Mouse (Mus musculus) CH12.LX (cell line): ENCODE measurements around the gene Snupn. TPM values are rescaled to one million over a fixed set of nuclear protein-coding genes. Genes with fewer than 3 reads are reported as not detected.

Experiments used
- DNase-seq: peaks from one replicate; pipeline ENCODE4 v3.0.0-alpha.2; 2013; ENCODE audit errors: extremely low read depth
- H3K27ac ChIP-seq: 2 replicates; pipeline ENCODE4 v1.5.1; 2012; ENCODE audit warnings: low read depth, mild to moderate bottlenecking, control low read depth, moderate library complexity; ENCODE audit not compliant: insufficient read depth
- H3K27me3 ChIP-seq: replicated peaks from 2 replicates; pipeline ENCODE3; 2012; ENCODE audit warnings: inconsistent platforms
- H3K36me3 ChIP-seq, 2 experiments: replicated peaks in 1 of 2; 2 replicates each; pipeline versions ENCODE3 to v1.6.1; 2012; ENCODE audit warnings: inconsistent platforms in 1 of 2, low read length in 1 of 2, mild to moderate bottlenecking in 1 of 2, mixed read lengths in 1 of 2, moderate library complexity in 1 of 2; ENCODE audit not compliant: control insufficient read depth in 1 of 2, insufficient read depth in 1 of 2
- H3K4me1 ChIP-seq, 2 experiments: 2 replicates each; pipeline ENCODE4 v1.6.1; 2012; ENCODE audit warnings: inconsistent platforms in 1 of 2, moderate library complexity in 1 of 2; ENCODE audit not compliant: insufficient read depth in 2 of 2, control insufficient read depth in 1 of 2
- H3K4me2 ChIP-seq: 2 replicates; pipeline ENCODE4 v1.6.1; 2012; ENCODE audit warnings: low read depth, mild to moderate bottlenecking, control low read depth; ENCODE audit not compliant: poor library complexity, insufficient read depth, severe bottlenecking
- H3K4me3 ChIP-seq, 3 experiments: fragments of 150-350 bp in 1 of 3; sonication (generic) in 1 of 3; replicated peaks in 1 of 3; 2 replicates each; pipeline versions ENCODE3 to v1.5.1; 2011 to 2012; ENCODE audit warnings: low read depth in 2 of 3, low read length in 2 of 3, mild to moderate bottlenecking in 2 of 3, moderate library complexity in 2 of 3, control low read depth in 1 of 3, improper control_type of control experiment in 1 of 3, inconsistent platforms in 1 of 3, mixed read lengths in 1 of 3; ENCODE audit not compliant: poor library complexity in 1 of 3
- H3K79me2 ChIP-seq: replicated peaks from 2 replicates; pipeline ENCODE4 v1.6.1; 2012; ENCODE audit warnings: mild to moderate bottlenecking, moderate library complexity; ENCODE audit not compliant: control insufficient read depth, poor library complexity, insufficient read depth, severe bottlenecking; ENCODE audit errors: extremely low read depth
- H3K9ac ChIP-seq: 2 replicates; pipeline ENCODE4 v1.6.1; 2012; ENCODE audit warnings: low read depth, mild to moderate bottlenecking, control low read depth, moderate library complexity; ENCODE audit not compliant: insufficient read depth
- H3K9me3 ChIP-seq: replicated peaks from 2 replicates; pipeline ENCODE3; 2012; ENCODE audit warnings: low read length, inconsistent platforms, mixed read lengths
- CHD2 ChIP-seq: IDR thresholded peaks from 2 replicates; pipeline ENCODE4 v1.6.1; 2011; ENCODE audit warnings: low read length, improper control_type of control experiment
- CTCF ChIP-seq, 2 experiments: IDR thresholded peaks in 1 of 2; conservative IDR thresholded peaks in 1 of 2; 2 replicates each; pipeline ENCODE4 v1.5.1; 2011 to 2012; ENCODE audit warnings: low read depth in 2 of 2, low read length in 2 of 2, improper control_type of control experiment in 1 of 2, inconsistent platforms in 1 of 2, mild to moderate bottlenecking in 1 of 2, moderate library complexity in 1 of 2
- E2F4 ChIP-seq: IDR thresholded peaks from 2 replicates; pipeline ENCODE4 v1.6.1; 2011; ENCODE audit warnings: low read depth, low read length, improper control_type of control experiment; ENCODE audit not compliant: insufficient replicate concordance
- ELF1 ChIP-seq: IDR thresholded peaks from 2 replicates; pipeline ENCODE4 v1.6.1; 2014; ENCODE audit warnings: low read depth, mild to moderate bottlenecking, inconsistent platforms, low read length, improper control_type of control experiment
- EP300 ChIP-seq: IDR thresholded peaks from 2 replicates; pipeline ENCODE4 v1.6.1; 2011; ENCODE audit warnings: low read length, improper control_type of control experiment
- IRF4 ChIP-seq: IDR thresholded peaks from 2 replicates; pipeline ENCODE4 v1.6.1; 2014; ENCODE audit warnings: low read depth, mild to moderate bottlenecking, inconsistent platforms, low read length, improper control_type of control experiment
- JUN ChIP-seq: IDR thresholded peaks from 2 replicates; pipeline ENCODE4 v1.6.1; 2011; ENCODE audit warnings: low read depth, mild to moderate bottlenecking, low read length, improper control_type of control experiment, moderate library complexity; ENCODE audit not compliant: insufficient read depth
- JUND ChIP-seq: conservative IDR thresholded peaks from 2 replicates; pipeline ENCODE4 v1.6.1; 2011; ENCODE audit warnings: low read depth, low read length, improper control_type of control experiment
- KAT2A ChIP-seq: IDR thresholded peaks from 2 replicates; pipeline ENCODE4 v1.6.1; 2012; ENCODE audit warnings: low read length, improper control_type of control experiment, inconsistent platforms; ENCODE audit not compliant: insufficient replicate concordance
- MAFK ChIP-seq: IDR thresholded peaks from 2 replicates; pipeline ENCODE4 v1.6.1; 2011; ENCODE audit warnings: low read length, improper control_type of control experiment; ENCODE audit not compliant: insufficient replicate concordance
- MAX ChIP-seq: IDR thresholded peaks from 2 replicates; pipeline ENCODE4 v1.6.1; 2011; ENCODE audit warnings: low read length, improper control_type of control experiment
- MAZ ChIP-seq: IDR thresholded peaks from 2 replicates; pipeline ENCODE4 v1.6.1; 2012; ENCODE audit warnings: low read depth, mild to moderate bottlenecking, inconsistent platforms, low read length, improper control_type of control experiment, moderate library complexity
- POLR2AphosphoS2 ChIP-seq: IDR thresholded peaks from 2 replicates; pipeline ENCODE4 v1.6.1; 2011; ENCODE audit warnings: low read depth, low read length, improper control_type of control experiment
- RCOR1 ChIP-seq: conservative IDR thresholded peaks from 2 replicates; pipeline ENCODE4 v1.6.1; 2012; ENCODE audit warnings: low read depth, mild to moderate bottlenecking, inconsistent platforms, low read length, improper control_type of control experiment
- SIN3A ChIP-seq: IDR thresholded peaks from 2 replicates; pipeline ENCODE4 v1.6.1; 2012; ENCODE audit warnings: low read length, improper control_type of control experiment, inconsistent platforms
- SMC3 ChIP-seq: IDR thresholded peaks from 2 replicates; pipeline ENCODE4 v1.6.1; 2011; ENCODE audit warnings: low read depth, low read length, improper control_type of control experiment
- TBP ChIP-seq: conservative IDR thresholded peaks from 2 replicates; pipeline ENCODE4 v1.6.1; 2011; ENCODE audit warnings: low read depth, low read length, improper control_type of control experiment
- TCF12 ChIP-seq: IDR thresholded peaks from 2 replicates; pipeline ENCODE4 v1.6.1; 2014; ENCODE audit warnings: low read depth, mild to moderate bottlenecking, inconsistent platforms, low read length, improper control_type of control experiment
- USF1 ChIP-seq: IDR thresholded peaks from 2 replicates; pipeline ENCODE4 v1.6.1; 2014; ENCODE audit warnings: low read depth, mild to moderate bottlenecking, inconsistent platforms, low read length, improper control_type of control experiment
- USF2 ChIP-seq: conservative IDR thresholded peaks from 2 replicates; pipeline ENCODE4 v1.6.1; 2011; ENCODE audit warnings: low read depth, low read length, improper control_type of control experiment
- ZC3H11A ChIP-seq: IDR thresholded peaks from 2 replicates; pipeline ENCODE4 v1.6.1; 2012; ENCODE audit warnings: low read depth, mild to moderate bottlenecking, inconsistent platforms, low read length, improper control_type of control experiment
- ZMIZ1 ChIP-seq: IDR thresholded peaks from 2 replicates; pipeline ENCODE4 v1.6.1; 2012; ENCODE audit warnings: low read depth, mild to moderate bottlenecking, inconsistent platforms, low read length, improper control_type of control experiment
- dilution Hi-C: fragments of 300-500 bp; cut with MboI; formaldehyde crosslinking; loops from 2 replicates; pipeline ENCODE4 v1.14.3; 2020; ENCODE audit warnings: low sequenced_read_pairs; ENCODE audit not compliant: extremely low pct_unique_long_range_greater_than_20kb, extremely low pct_ligation_motif_present
- in situ Hi-C: fragments of 300-500 bp; cut with MboI; formaldehyde crosslinking; loops from 3 replicates; pipeline ENCODE4 v1.14.3; 2019; ENCODE audit warnings: low sequenced_read_pairs, low pct_ligation_motif_present, low pct_unique_long_range_greater_than_20kb, mixed read lengths
- polyA plus RNA-seq: library from polyadenylated mRNA; unstranded; fragments of >175 nt; gene quantifications from 2 replicates; pipeline ENCODE4 v1.2.1, GENCODE M21; 2012; ENCODE audit warnings: low read depth; ENCODE audit not compliant: insufficient read length
- total RNA-seq, 2 experiments: library from RNA; depleted of rRNA; stranded (reverse); fragments of 300-350 nt in 1 of 2; fragments of >200 nt in 1 of 2; gene quantifications; 2 replicates each; pipeline ENCODE4 v1.2.3; 2012 to 2014

Gene Snupn
- total and polyA plus RNA-seq, 3 experiments, result 18.3 to 25.1 (median 21.2) TPM

DNA sequence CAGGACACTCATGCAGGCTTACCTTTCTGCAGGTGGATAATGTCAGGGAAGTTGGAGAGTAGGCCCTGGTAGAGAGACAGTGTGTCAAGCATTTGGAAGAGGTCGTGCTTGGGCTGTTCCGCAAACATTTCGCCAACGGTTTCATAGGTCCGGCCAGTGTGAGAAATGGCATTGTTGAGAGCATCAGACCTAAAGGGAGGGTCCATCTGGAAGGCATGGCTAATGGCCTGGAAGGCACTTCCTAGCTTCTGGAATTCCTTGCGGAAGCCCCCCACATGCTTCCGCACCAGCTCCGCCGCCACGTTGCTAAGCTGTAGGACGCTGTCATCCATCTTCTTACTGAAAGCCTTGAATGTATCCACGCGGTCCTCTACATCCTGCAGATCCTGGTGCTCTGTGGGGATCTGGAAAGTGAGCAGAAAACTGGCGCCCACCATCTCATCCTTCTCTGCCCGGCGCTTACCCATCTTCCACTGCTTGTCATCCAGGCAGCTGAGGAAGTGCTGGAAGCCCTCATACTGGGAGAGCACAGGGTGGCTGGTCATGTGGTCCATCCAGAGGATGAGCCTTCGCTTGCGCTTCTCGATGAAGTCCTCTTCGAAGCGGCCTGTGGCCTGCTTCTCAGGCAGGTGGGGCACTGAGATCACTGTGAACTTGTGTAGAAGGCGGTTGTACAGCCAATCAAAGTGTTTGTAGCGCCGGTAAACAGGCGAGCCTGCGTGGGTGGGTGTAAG is 25.2 kb upstream of the Snupn start:
- no peak overlapping the region for H3K27ac ChIP-seq
- no peaks in the 10 kb centered on the region for H3K79me2 ChIP-seq
- peaks cover 18% of the 10 kb centered on the region for H3K27me3 ChIP-seq
- peaks cover 17 to 34% of the 10 kb centered on the region in 2 experiments for H3K4me1 ChIP-seq
- H3K36me3 ChIP-seq, result peaks cover 3 to 45% of the 10 kb centered on the region in 2 experiments
- in situ Hi-C loops, result no loop called here
- no peak overlapping the region for H3K4me3 ChIP-seq
- DNase-seq, result no peak
- dilution Hi-C loops, result no loop called here
- H3K9ac ChIP-seq, result no peak overlapping the region
- 0 out of 2 replicates have a peak overlapping the region, but pooled peaks have one; percentile 6 for H3K4me2 ChIP-seq
- no peak for TF ChIP-seq E2F4
- TF ChIP-seq CTCF (conservative IDR thresholded peaks at IDR 0.05 in 1 of 2, IDR thresholded peaks at IDR 0.05 in 1 of 2; ENCODE audit: low read depth in 2 of 2, low read length in 2 of 2), result no peak
- no peak for TF ChIP-seq SIN3A
- TF ChIP-seq MAZ, result no peak
- no peak for TF ChIP-seq ELF1
- TF ChIP-seq IRF4, result no peak
- no peak for TF ChIP-seq RCOR1
- TF ChIP-seq ZMIZ1, result no peak
- TF ChIP-seq EP300, result no peak
- TF ChIP-seq TCF12, result no peak
- TF ChIP-seq JUN, result no peak
- no peak for TF ChIP-seq POLR2AphosphoS2
- TF ChIP-seq ZC3H11A, result no peak
- TF ChIP-seq USF1, result no peak
- H3K9me3 ChIP-seq, result peaks cover 6% of the 10 kb centered on the region

GRCm38 (mm10) chr9:56926025-56926360 is 24.7 kb upstream of the Snupn start:
- no peaks in the 10 kb centered on the region for H3K79me2 ChIP-seq
- no peak for DNase-seq
- in situ Hi-C loops, result no loop called here
- H3K4me1 ChIP-seq, result peaks cover 17 to 34% of the 10 kb centered on the region in 2 experiments
- TF ChIP-seq JUND (no peak), KAT2A (no peak), USF1 (no peak), TBP (no peak), MAFK (no peak), ELF1 (no peak), MAX (no peak), CHD2 (no peak), SMC3 (no peak), USF2 (no peak)
- peaks cover 22% of the 10 kb centered on the region for H3K27me3 ChIP-seq
- no peak overlapping the region for H3K9ac ChIP-seq
- H3K27ac ChIP-seq, result no peak overlapping the region
- peaks cover 3 to 45% of the 10 kb centered on the region in 2 experiments for H3K36me3 ChIP-seq
- peaks cover 6% of the 10 kb centered on the region for H3K9me3 ChIP-seq
- dilution Hi-C loops, result no loop called here
- no peak overlapping the region for H3K4me3 ChIP-seq
- H3K4me2 ChIP-seq, result no peak overlapping the region
